Mouse (Mus musculus) CD8-positive naive resting alpha-beta T cell, adult 57 days (primary cell): ENCODE measurements around the gene Hrh3. TPM values are rescaled to one million over a fixed set of nuclear protein-coding genes. Genes with fewer than 3 reads are reported as not detected.

ENCODE experiments used
- total RNA-seq: library from RNA; stranded (reverse); gene quantifications from one replicate; pipeline ENCODE4 v1.2.4, GENCODE M21; 2023

The Hrh3 gene
- total RNA-seq = not detected

GRCm38 (mm10) chr2:180103978-180104658, at the start of gene Hrh3:
Gene Hrh3, minus strand, starts transcription at chr2:180104488.

DNA sequence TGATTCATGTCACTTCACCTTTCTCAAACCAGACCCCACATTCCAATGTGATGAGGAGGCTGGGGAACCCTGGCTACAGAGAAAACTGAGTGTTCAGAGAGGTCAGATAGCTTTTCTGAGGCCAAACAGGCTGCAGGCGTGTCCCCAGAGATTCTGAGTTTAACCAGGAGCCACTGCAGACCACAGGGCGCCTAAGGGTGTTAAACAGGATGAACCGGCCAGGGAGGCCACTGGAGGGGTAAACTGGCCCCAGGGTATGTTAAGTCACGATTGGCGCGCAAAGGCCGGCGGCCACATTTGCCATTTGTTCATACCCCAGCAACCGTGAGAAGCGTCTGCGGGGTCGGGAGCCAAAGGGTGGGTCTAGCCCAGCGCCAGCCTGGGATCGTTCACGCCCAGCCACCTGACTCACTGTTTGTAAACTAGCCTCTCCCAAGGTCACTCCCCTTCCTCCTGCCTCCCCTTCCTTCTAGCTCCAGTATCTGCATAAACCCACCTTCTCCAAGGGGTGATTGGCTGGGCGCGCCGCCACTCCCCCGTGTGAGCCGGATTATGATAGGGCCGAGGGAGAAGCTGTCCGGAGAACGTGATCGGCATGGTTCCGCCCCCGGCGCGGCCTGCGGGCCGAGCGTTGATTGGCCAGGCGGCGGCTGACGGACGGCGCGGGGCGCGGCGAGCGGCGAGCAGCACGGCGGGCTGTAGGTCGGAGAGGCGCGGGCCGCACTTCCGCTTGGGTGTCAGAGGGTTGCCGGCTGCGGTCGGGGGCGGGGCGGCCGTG, 14.6 kb upstream of the Hrh3 start, which contains the start of gene Osbpl2:
Gene Osbpl2, plus strand, starts transcription at position 646 of the 778 bp plus-strand sequence.

GRCm38 (mm10) chr2:180070481-180071453, 33.5 kb downstream of the Hrh3 start, which contains the start of gene Mtg2:
Gene Mtg2, plus strand, starts transcription at chr2:180070588.

Other genes with a start within 250 kb of the Hrh3 start
- gene Taf4, start 127.8 kb downstream of the Hrh3 start, total RNA-seq = 42.1 TPM
- 44.7 TPM for gene Lsm14b, start 79.5 kb downstream of the Hrh3 start, total RNA-seq
- gene Psma7, start 62.1 kb downstream of the Hrh3 start, total RNA-seq = 141 TPM
- 5.2 TPM for gene Ss18l1, start 62.0 kb downstream of the Hrh3 start, total RNA-seq
- gene Mtg2, start 33.9 kb downstream of the Hrh3 start, total RNA-seq = 25.2 TPM
- 32.3 TPM for gene Osbpl2, start 14.8 kb upstream of the Hrh3 start, total RNA-seq
- gene Adrm1, start 67.0 kb upstream of the Hrh3 start, total RNA-seq = 98.2 TPM
- 0.03 TPM for gene Lama5, start 121.4 kb upstream of the Hrh3 start, total RNA-seq
- gene Rps21, start 152.9 kb upstream of the Hrh3 start, total RNA-seq = 2,859 TPM
- 39.2 TPM for gene Cables2, start 169.0 kb upstream of the Hrh3 start, total RNA-seq
- gene Rbbp8nl, start 185.4 kb upstream of the Hrh3 start, total RNA-seq = not detected
- not detected for gene Gata5, start 230.2 kb upstream of the Hrh3 start, total RNA-seq